Mouse (Mus musculus) heart, adult 9 months (tissue): ENCODE data around the gene Zfp143.

Experiments used
- DNase-seq, 2 experiments: peaks; one replicate each; pipeline ENCODE4 v3.0.0; 2022; ENCODE audit warnings: low spot score in 2 of 2

Gene Zfp143

GRCm38 (mm10) chr7:110133988-110134387 lies 73.0 kb downstream of the Zfp143 start:
- no peak for DNase-seq

GRCm38 (mm10) chr7:110138538-110138937 lies 77.5 kb downstream of the Zfp143 start:
- no peak for DNase-seq

- DNase-seq = no peak
Measured at GRCm38 (mm10) chr7:110143863-110144262, 82.8 kb downstream of the Zfp143 start.
